Mouse (Mus musculus) midbrain, embryonic 14.5 days (tissue): ENCODE results near the gene Hlcs. TPM values are rescaled to one million over a fixed set of nuclear protein-coding genes. Genes with fewer than 3 reads are reported as not detected.

Experiments
- ATAC-seq: fragments of 200-750 bp; cut with Nextera tagmentation; 2 replicates; pipeline ENCODE4 v1.8.0; 2017; ENCODE audit warnings: moderate number of reproducible peaks, moderate library complexity; ENCODE audit not compliant: low FRiP score, low TSS enrichment
- DNase-seq: peaks from one replicate; pipeline ENCODE4 v3.0.0-alpha.2; 2015
- H3K27ac ChIP-seq: fragments of 300-500 bp; sonication (generic); replicated peaks from 2 replicates; pipeline ENCODE4 v1.5.1; 2014; ENCODE audit warnings: mild to moderate bottlenecking, low read depth, low read length, moderate library complexity
- H3K27me3 ChIP-seq: fragments of 300-500 bp; sonication (generic); 2 replicates; pipeline ENCODE4 v1.6.1; 2014; ENCODE audit warnings: low read length, control low read depth, mixed read lengths; ENCODE audit not compliant: control insufficient read depth, insufficient read depth
- H3K36me3 ChIP-seq: fragments of 300-500 bp; sonication (generic); 2 replicates; pipeline ENCODE4 v1.6.1; 2014; ENCODE audit warnings: low read length, control low read depth; ENCODE audit not compliant: control insufficient read depth, insufficient read depth
- H3K4me1 ChIP-seq: fragments of 300-500 bp; sonication (generic); 2 replicates; pipeline ENCODE4 v1.6.1; 2014; ENCODE audit warnings: mild to moderate bottlenecking, antibody characterized with exemption, low read length, control low read depth; ENCODE audit not compliant: control insufficient read depth, insufficient read depth
- H3K4me2 ChIP-seq: fragments of 300-500 bp; sonication (generic); 2 replicates; pipeline ENCODE4 v1.6.1; 2014; ENCODE audit warnings: mild to moderate bottlenecking, low read length, moderate library complexity
- H3K4me3 ChIP-seq: fragments of 300-500 bp; sonication (generic); replicated peaks from 2 replicates; pipeline ENCODE4 v1.5.1; 2014; ENCODE audit warnings: low read depth, low read length
- H3K9ac ChIP-seq: fragments of 300-500 bp; sonication (generic); replicated peaks from 2 replicates; pipeline ENCODE4 v1.6.1; 2014; ENCODE audit warnings: mild to moderate bottlenecking, low read length, moderate library complexity
- H3K9me3 ChIP-seq: fragments of 300-500 bp; sonication (generic); 2 replicates; pipeline ENCODE4 v1.6.1; 2016; ENCODE audit warnings: low read length, control low read depth, mixed read lengths; ENCODE audit not compliant: control insufficient read depth
- WGBS: fragments of 180-500 bp; shearing (Covaris S2); extraction: QIAGEN DNeasy Blood & Tissue Kit; methylation state at CpG from one replicate; pipeline ENCODE4 v1.1.7; 2014; 5-methylcytosine and 5-hydroxymethylcytosine counted together
- polyA plus RNA-seq: library from polyadenylated mRNA; unstranded; fragments of >200 nt; fragmentation: Nextera tagmentation; extraction: Ambion mirVana; gene quantifications from 2 replicates; pipeline ENCODE4 v1.2.1, GENCODE M21; 2014

The Hlcs gene
- polyA plus RNA-seq, 1 experiment from 2014 or later: 7.2 TPM

DNA sequence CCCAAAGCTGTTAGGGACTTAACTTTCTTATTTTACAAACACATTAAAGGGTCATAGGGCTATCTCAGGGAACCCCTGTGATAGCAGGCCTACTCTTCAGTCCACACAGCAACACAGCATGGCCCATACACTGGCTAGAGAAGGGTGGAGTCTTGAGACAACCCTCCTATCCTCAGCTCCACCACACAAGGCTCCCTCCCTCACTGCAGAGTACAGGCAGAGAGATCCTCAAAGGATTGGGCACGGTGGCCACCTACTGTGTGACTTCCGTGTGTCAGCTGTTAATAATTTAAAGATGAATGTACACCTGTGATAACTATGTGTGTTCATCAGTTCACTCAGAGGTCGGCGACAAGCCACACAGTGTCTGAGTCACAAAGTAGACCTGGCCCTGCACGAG, 112.0 kb downstream of the Hlcs start:
- Histone ChIP-seq H3K4me1 (no peaks in the 10 kb centered on the region), H3K36me3 (no peaks in the 10 kb centered on the region), H3K27me3 (peaks cover 6% of the 10 kb centered on the region; the same call in 1 of the 2 replicates), H3K4me2 (no peak overlapping the region), H3K9me3 (no peaks in the 10 kb centered on the region), H3K27ac (no peak overlapping the region), H3K4me3 (no peak overlapping the region), H3K9ac (no peak overlapping the region)
- ATAC-seq (no peak), DNase-seq (no peak)
- WGBS: 64% methylated on average over 5 of the region's 5 CpGs

DNA sequence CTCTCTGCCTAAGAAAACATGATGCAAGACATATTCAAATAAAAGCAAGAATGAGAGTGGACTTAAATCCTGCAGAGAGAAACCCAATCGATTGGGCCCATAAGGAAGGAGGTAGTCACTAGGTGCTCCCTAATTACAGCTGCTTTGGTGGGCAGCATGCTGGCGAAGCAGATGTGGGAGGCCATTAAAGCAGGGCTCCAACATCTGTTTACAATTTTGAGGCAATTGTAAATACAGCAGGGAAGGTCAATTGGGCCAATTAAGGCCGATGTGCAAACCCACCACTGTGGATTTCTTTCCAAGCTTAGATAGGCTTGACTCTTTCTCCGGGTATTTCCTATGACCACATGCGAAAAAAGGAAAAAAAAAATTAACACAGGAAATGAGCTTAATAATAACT, 117.5 kb downstream of the Hlcs start:
- Histone ChIP-seq H3K4me3 (no peak overlapping the region), H3K36me3 (no peaks in the 10 kb centered on the region), H3K9me3 (no peaks in the 10 kb centered on the region), H3K4me2 (no peak overlapping the region), H3K27me3 (peaks cover 9% of the 10 kb centered on the region; the same call in 1 of the 2 replicates), H3K9ac (no peak overlapping the region), H3K27ac (no peak overlapping the region), H3K4me1 (0 out of 2 replicates have a peak, but pooled peaks cover 3% of the 10 kb centered on the region)
- DNase-seq (no peak), ATAC-seq (no peak)
- WGBS: 82% methylated on average over 5 of the region's 5 CpGs

DNA sequence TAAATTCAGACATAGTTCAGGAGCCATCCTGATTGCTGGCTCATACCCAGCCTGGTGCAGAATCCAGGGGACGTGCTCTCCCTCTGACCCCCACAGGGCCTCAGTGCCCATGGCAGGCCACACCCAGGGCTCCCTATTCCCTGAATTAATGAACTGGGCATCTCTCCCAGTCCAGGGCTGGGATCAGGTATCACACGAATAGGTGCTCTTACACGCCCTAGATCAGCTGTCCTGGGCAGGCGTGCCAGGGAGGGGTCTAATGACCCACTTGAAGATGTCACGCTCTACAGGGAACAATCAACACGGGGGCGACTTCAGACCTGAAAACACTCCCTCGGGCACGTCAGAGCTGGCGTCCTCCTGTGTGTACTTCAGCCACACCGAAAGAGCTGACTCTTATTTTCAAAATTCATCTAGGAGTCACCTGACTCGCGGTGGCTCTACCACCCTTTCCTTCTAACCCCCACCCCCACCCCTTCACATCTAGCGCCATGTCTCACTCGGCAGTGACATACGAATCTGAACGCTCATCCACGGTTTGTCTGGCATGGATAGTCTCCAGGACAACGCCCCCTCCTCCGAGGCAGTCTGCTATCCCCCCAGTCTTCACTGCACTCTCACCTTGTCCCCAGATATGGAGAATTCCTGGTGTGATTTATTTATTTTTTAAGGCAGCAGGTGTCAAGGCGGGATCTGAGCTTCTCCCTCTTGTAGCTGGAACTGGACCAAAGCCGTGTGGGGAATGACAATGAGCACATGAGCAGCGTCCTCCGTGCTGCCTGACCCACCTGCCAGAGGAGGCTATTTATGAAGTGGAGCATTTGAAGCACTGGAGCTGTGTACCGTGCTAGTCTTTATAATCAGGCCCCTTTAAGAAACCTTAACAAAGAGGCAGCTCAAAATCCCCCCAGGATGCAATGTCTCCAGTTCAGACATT, 121.7 kb downstream of the Hlcs start:
- peak; percentile 41 for DNase-seq

DNA sequence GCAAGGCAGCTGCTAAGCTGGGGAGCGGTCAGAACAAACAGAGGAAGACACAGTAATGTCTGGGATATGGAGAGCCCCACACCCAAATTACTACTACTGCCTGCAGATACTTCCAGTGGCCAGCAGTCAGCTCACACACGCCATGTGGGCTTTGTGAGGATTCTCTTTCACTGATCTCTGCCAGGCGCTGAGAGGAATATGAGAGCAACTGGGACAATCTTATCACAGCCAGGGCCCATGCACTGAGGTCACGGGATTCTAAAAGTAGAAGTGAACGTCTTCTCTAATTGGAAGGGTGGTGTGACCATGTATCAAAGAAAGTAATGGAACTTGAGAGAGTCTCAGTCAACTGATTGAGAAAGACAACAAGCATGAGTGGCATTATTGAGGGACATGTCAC, 123.1 kb downstream of the Hlcs start:
- Histone ChIP-seq H3K9ac (no peak overlapping the region), H3K4me1 (0 out of 2 replicates have a peak, but pooled peaks cover 3% of the 10 kb centered on the region), H3K36me3 (no peaks in the 10 kb centered on the region), H3K27ac (no peak overlapping the region), H3K9me3 (no peaks in the 10 kb centered on the region), H3K4me3 (no peak overlapping the region), H3K27me3 (peaks cover 19% of the 10 kb centered on the region; the same call in 1 of the 2 replicates), H3K4me2 (no peak overlapping the region)
- no peak for ATAC-seq
- WGBS: 90% methylated on average over 5 of the region's 5 CpGs
- no peak for DNase-seq

More for the DNA sequence above, 121.7 kb downstream of the Hlcs start:
- Histone ChIP-seq H3K27me3 (peaks cover 11% of the 10 kb centered on the region; the same call in 1 of the 2 replicates), H3K9me3 (no peaks in the 10 kb centered on the region), H3K4me3 (no peak overlapping the region), H3K9ac (no peak overlapping the region), H3K4me2 (no peak overlapping the region), H3K36me3 (no peaks in the 10 kb centered on the region), H3K27ac (no peak overlapping the region), H3K4me1 (0 out of 2 replicates have a peak, but pooled peaks cover 3% of the 10 kb centered on the region)
- no peak for ATAC-seq
- 75% methylated on average over 25 of the region's 25 CpGs for WGBS

DNA sequence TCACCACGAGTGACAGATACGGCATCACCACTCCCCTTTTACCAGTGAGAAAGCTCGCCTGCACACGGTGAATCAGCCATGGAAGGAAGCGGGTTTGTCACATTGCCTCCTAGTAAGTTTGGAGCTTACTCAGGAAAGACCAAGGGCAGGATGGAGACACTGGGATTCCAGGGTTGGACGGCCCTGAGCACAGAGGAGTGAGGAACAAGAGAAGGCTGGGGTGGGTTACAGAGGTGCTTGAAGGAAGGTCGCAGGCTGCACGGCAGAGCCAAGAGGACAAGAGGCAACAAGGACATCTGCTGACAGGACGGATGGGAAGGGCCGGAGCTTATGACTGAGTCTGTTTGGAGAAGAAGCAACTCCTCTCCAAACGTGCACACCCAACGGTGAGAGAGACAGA, 126.8 kb downstream of the Hlcs start:
- Histone ChIP-seq H3K36me3 (no peaks in the 10 kb centered on the region), H3K4me1 (no peaks in the 10 kb centered on the region), H3K27ac (no peak overlapping the region), H3K9ac (no peak overlapping the region), H3K9me3 (no peaks in the 10 kb centered on the region), H3K4me2 (no peak overlapping the region), H3K27me3 (peaks cover 52% of the 10 kb centered on the region), H3K4me3 (no peak overlapping the region)
- 88% methylated on average over 12 of the region's 12 CpGs for WGBS
- DNase-seq: no peak
- no peak for ATAC-seq

DNA sequence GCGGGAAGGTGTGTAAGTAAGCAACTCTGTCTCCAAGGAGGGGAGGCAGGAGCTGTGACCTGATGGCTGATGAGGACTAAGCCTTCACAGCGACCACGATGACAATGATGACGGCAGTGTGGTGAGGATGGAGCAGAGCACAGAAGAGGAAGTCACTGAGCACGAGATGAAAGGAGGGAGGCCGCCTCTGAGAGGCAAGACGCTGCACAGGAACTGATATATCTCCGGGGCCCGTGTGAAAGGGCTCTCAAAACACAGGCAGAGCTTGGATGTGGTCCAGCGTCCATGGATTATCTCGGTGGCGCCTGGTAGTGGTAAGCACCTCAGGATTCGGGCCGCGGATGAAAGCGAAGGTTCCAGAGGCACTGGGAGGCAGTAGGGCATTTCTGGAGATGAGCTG, 127.9 kb downstream of the Hlcs start:
- peaks cover 2% of the 10 kb centered on the region for H3K4me1 ChIP-seq
- H3K9me3 ChIP-seq: no peaks in the 10 kb centered on the region
- no peak overlapping the region for H3K4me2 ChIP-seq
- 57% methylated on average over 16 of the region's 16 CpGs for WGBS
- no peaks in the 10 kb centered on the region for H3K36me3 ChIP-seq
- peak; percentile 37 for DNase-seq
- no peak overlapping the region for H3K27ac ChIP-seq
- H3K4me3 ChIP-seq: no peak overlapping the region
- no peak for ATAC-seq
- no peak overlapping the region for H3K9ac ChIP-seq
- peaks cover 63% of the 10 kb centered on the region for H3K27me3 ChIP-seq

DNA sequence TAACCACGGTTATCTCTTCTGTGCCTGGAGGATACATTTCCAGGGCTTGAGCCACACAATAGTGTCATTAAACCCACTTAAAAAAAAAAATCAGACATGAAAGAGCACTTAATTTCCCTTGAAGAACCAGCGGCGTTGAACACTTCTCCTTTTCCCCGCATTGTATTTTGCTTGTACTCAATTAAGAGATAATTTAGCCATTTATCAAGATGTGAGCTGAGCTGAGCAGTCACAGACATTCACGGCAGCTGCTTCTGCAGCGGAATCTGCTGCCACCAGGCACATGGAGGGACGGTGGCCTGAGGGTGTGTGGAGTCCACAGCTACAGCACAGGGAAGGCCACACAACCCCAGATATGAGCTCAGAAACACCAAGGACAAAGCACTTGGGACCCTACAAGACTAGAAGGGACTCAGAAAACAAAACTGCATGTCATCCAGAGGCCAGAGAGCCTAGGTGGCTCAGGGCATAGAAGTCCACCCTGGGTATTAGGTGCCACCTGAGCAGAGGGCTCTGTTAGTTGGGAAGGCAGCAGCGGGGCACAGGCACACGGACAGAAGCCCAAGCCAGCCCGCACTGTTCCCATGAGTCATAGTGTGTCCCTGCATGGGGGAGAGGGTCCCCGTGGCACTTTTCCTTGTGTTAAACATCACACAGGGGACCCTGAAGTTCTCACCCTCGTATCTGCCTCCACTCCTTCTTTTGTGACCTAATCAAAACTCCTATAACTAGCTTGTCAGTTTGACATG, 133.1 kb downstream of the Hlcs start:
- Histone ChIP-seq H3K9me3 (no peaks in the 10 kb centered on the region), H3K27ac (no peak overlapping the region), H3K27me3 (peaks cover 79% of the 10 kb centered on the region), H3K9ac (no peak overlapping the region), H3K36me3 (no peaks in the 10 kb centered on the region), H3K4me3 (no peak overlapping the region), H3K4me1 (peaks cover 26% of the 10 kb centered on the region), H3K4me2 (peak overlapping the region; percentile 39)
- WGBS: 21% methylated on average over 12 of the region's 12 CpGs
- DNase-seq: peak; percentile 60
- ATAC-seq: peak; percentile 7; the same call in 1 of the 2 replicates

DNA sequence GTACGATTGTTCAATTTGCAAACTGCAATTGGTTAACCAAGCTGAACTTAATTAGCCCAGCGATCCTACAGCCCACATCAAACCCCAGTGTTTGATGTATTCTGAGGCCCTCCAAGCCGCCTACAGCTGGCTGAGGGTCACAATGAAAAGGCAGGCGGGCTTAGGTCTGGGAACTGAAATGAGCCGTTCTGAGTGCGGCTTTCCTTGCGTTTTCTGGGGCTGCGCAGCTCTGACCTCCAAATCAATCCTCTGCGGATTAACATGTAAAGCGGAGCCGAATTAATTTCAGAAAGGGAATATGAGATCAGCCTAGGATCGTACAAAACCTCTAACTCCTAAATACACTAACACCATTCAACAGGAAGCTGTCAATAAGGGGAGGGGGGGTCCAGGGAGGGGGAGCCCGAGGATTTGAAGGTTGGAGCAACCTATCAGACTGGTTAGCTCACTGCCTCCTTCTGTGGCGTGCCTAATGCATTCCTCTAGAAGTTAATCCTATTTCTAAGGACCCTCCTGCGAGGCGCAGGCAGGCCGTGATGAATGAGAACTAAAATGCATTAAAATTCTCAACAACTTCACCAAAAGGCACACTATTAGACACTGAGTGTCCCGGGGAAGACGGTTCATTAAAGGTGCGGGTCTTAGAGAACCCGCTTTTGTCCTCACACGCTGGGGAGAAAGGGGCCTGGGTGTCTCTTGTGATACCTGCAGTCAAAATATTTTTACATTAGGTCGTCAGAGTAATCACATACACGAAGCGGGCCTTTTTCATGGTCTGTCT, 133.8 kb downstream of the Hlcs start:
- DNase-seq: peak; percentile 79
- WGBS: 3% methylated on average over 25 of the region's 25 CpGs
- H3K27ac ChIP-seq: no peak overlapping the region
- H3K36me3 ChIP-seq: no peaks in the 10 kb centered on the region
- no peaks in the 10 kb centered on the region for H3K9me3 ChIP-seq
- H3K9ac ChIP-seq: no peak overlapping the region
- H3K4me1 ChIP-seq: peaks cover 26% of the 10 kb centered on the region
- peak; percentile 79 for ATAC-seq
- peaks cover 80% of the 10 kb centered on the region for H3K27me3 ChIP-seq
- 0 out of 2 replicates have a peak overlapping the region, but pooled peaks have one; percentile 3 for H3K4me3 ChIP-seq
- peak overlapping the region; percentile 39 for H3K4me2 ChIP-seq
